Comparison of ENCODE assay signal across 8 mouse cellular contexts in genomic region chr4:108834971-108835311, GRCm38 (mm10). TPM values are rescaled to one million over a fixed set of nuclear protein-coding genes. Genes with fewer than 3 reads are reported as not detected.
DNase-seq lines count a peak whose midpoint lies in the region; ATAC-seq and TF ChIP-seq lines count a peak whose summit lies in the region.

No protein-coding gene starts in this region.

- no peak for TF ChIP-seq EP300 in ES-Bruce4 (IDR thresholded peaks at IDR 0.05; ENCODE audit: insufficient read depth, low read depth, low read length)

- H3K9ac ChIP-seq in ES-Bruce4 (ENCODE audit: low read depth, poor library complexity, severe bottlenecking) = peak overlapping the region; percentile 95
- peak overlapping the region; percentile 99 for H3K9ac ChIP-seq in embryonic facial prominence, embryonic 14.5 days (ENCODE audit: low read depth, low read length)
- H3K9ac ChIP-seq in intestine, embryonic 14.5 days (ENCODE audit: low read length) = peak overlapping the region; percentile 98

- peak overlapping the region; percentile 65 for H3K4me2 ChIP-seq in embryonic facial prominence, embryonic 14.5 days (ENCODE audit: low read depth, low read length)
- H3K4me2 ChIP-seq in intestine, embryonic 14.5 days (ENCODE audit: low read length) = peak overlapping the region; percentile 62

- under 1% methylated on average over 15 of the region's 15 CpGs for WGBS in embryonic facial prominence, embryonic 14.5 days
- WGBS in intestine, embryonic 14.5 days = 1% methylated on average over 15 of the region's 15 CpGs

- H3K9me3 ChIP-seq in ES-Bruce4 (replicated peaks; ENCODE audit: control insufficient read depth, insufficient read depth, low read length, poor library complexity, severe bottlenecking) = no peaks in the 10 kb centered on the region
- H3K9me3 ChIP-seq in embryonic facial prominence, embryonic 14.5 days (ENCODE audit: control insufficient read depth, low read length) = no peaks in the 10 kb centered on the region
- no peaks in the 10 kb centered on the region for H3K9me3 ChIP-seq in intestine, embryonic 14.5 days (ENCODE audit: control insufficient read depth, low read length)

- H3K4me3 ChIP-seq in ES-Bruce4 (ENCODE audit: low read depth, low read length) = peak overlapping the region; percentile 97
- H3K4me3 ChIP-seq in embryonic facial prominence, embryonic 14.5 days (ENCODE audit: low read depth, low read length) = peak overlapping the region; percentile 85
- H3K4me3 ChIP-seq in intestine, embryonic 14.5 days (ENCODE audit: low read depth, low read length) = peak overlapping the region; percentile 97

- peak; percentile 35 for DNase-seq in embryo, embryonic 11 days
- DNase-seq in embryo, embryonic 10.5 days (ENCODE audit: low spot score) = no peak
- DNase-seq in embryonic facial prominence, embryonic 14.5 days (ENCODE audit: low spot score) = peak; percentile 6
- DNase-seq in intestine, embryonic 14.5 days (ENCODE audit: low spot score) = peak; percentile 63
- peak; percentile 12 for DNase-seq in lung, postnatal 36 days
- peak; percentile 30 for DNase-seq in thymus, postnatal 14 days
- DNase-seq in left cerebral cortex, adult 11 months (ENCODE audit: low spot score) = no peak

- no peak for ATAC-seq in embryonic facial prominence, embryonic 14.5 days (ENCODE audit: low read depth)
- no peak for ATAC-seq in intestine, embryonic 14.5 days (replicated peaks; ENCODE audit: low FRiP score, low TSS enrichment, low read depth)

- H3K27me3 ChIP-seq in ES-Bruce4 (ENCODE audit: control insufficient read depth, insufficient read depth, low read length, poor library complexity, severe bottlenecking) = no peaks in the 10 kb centered on the region
- H3K27me3 ChIP-seq in embryonic facial prominence, embryonic 14.5 days (replicated peaks; ENCODE audit: control insufficient read depth, insufficient read depth, low read length) = no peaks in the 10 kb centered on the region
- no peaks in the 10 kb centered on the region for H3K27me3 ChIP-seq in intestine, embryonic 14.5 days (replicated peaks; ENCODE audit: control insufficient read depth, insufficient read depth, low read length)

- peak overlapping the region; percentile 97 for H3K27ac ChIP-seq in ES-Bruce4 (ENCODE audit: insufficient read depth, low read length)
- H3K27ac ChIP-seq in embryonic facial prominence, embryonic 14.5 days (replicated peaks; ENCODE audit: low read depth, low read length) = peak overlapping the region; percentile 98
- H3K27ac ChIP-seq in intestine, embryonic 14.5 days (ENCODE audit: low read depth) = peak overlapping the region; percentile 97

- peaks cover 5% of the 10 kb centered on the region; the same call in 1 of the 2 replicates for H3K36me3 ChIP-seq in ES-Bruce4 (ENCODE audit: control insufficient read depth, insufficient read depth, low read length, poor library complexity, severe bottlenecking)
- H3K36me3 ChIP-seq in embryonic facial prominence, embryonic 14.5 days (ENCODE audit: control insufficient read depth, insufficient read depth, low read length) = peaks cover 5% of the 10 kb centered on the region; the same call in 1 of the 2 replicates
- H3K36me3 ChIP-seq in intestine, embryonic 14.5 days (ENCODE audit: control insufficient read depth, insufficient read depth, low read length) = peaks cover 5% of the 10 kb centered on the region

- TF ChIP-seq CTCF in ES-Bruce4 (IDR thresholded peaks at IDR 0.05; ENCODE audit: low read depth, low read length) = no peak

- no peak for TF ChIP-seq POLR2A in ES-Bruce4 (IDR thresholded peaks at IDR 0.05; ENCODE audit: insufficient read depth, low read length)

- no peaks in the 10 kb centered on the region for H3K4me1 ChIP-seq in ES-Bruce4 (ENCODE audit: control insufficient read depth, insufficient read depth, low read length)
- peaks cover 23% of the 10 kb centered on the region for H3K4me1 ChIP-seq in embryonic facial prominence, embryonic 14.5 days (ENCODE audit: control insufficient read depth, insufficient read depth, low read length)
- H3K4me1 ChIP-seq in intestine, embryonic 14.5 days (replicated peaks; ENCODE audit: control insufficient read depth, insufficient read depth, low read length) = peaks cover 31% of the 10 kb centered on the region

RNA-seq across cellular contexts. Expression of gene Txndc12, which starts 0.5 kb away (rescaled TPM):
- polyA plus RNA-seq in ES-Bruce4 (2011; ENCODE audit: insufficient read depth, insufficient read length, low read depth, missing spikeins) = 90.6 and 99.2 TPM in 2 replicates
- 103 and 107 TPM in 2 replicates for polyA plus RNA-seq in embryonic facial prominence, embryonic 14.5 days (2014; fragmentation: Nextera tagmentation; extraction: Ambion mirVana)
- polyA plus RNA-seq in intestine, embryonic 14.5 days (2014; fragmentation: Nextera tagmentation; extraction: Ambion mirVana) = 108 and 117 TPM in 2 replicates

RNA-seq across cellular contexts. Expression of gene Btf3l4, which starts 1.5 kb away (rescaled TPM):
- polyA plus RNA-seq in ES-Bruce4 (2011; ENCODE audit: insufficient read depth, insufficient read length, low read depth, missing spikeins) = 152 and 155 TPM in 2 replicates
- polyA plus RNA-seq in embryonic facial prominence, embryonic 14.5 days (2014; fragmentation: Nextera tagmentation; extraction: Ambion mirVana) = 141 and 158 TPM in 2 replicates
- polyA plus RNA-seq in intestine, embryonic 14.5 days (2014; fragmentation: Nextera tagmentation; extraction: Ambion mirVana) = 169 and 171 TPM in 2 replicates

RNA-seq across cellular contexts. Expression of gene Kti12, which starts 12.6 kb away (rescaled TPM):
- 20.1 and 20.7 TPM in 2 replicates for polyA plus RNA-seq in ES-Bruce4 (2011; ENCODE audit: insufficient read depth, insufficient read length, low read depth, missing spikeins)
- polyA plus RNA-seq in embryonic facial prominence, embryonic 14.5 days (2014; fragmentation: Nextera tagmentation; extraction: Ambion mirVana) = 42.0 and 48.5 TPM in 2 replicates
- 58.5 and 60.5 TPM in 2 replicates for polyA plus RNA-seq in intestine, embryonic 14.5 days (2014; fragmentation: Nextera tagmentation; extraction: Ambion mirVana)

RNA-seq across cellular contexts. Expression of gene A730015C16Rik, which starts 13.5 kb away (rescaled TPM):
- not detected in 2 replicates for polyA plus RNA-seq in ES-Bruce4 (2011; ENCODE audit: insufficient read depth, insufficient read length, low read depth, missing spikeins)
- polyA plus RNA-seq in embryonic facial prominence, embryonic 14.5 days (2014; fragmentation: Nextera tagmentation; extraction: Ambion mirVana) = 0.54 and 1.1 TPM in 2 replicates
- 1.4 and 1.6 TPM in 2 replicates for polyA plus RNA-seq in intestine, embryonic 14.5 days (2014; fragmentation: Nextera tagmentation; extraction: Ambion mirVana)

RNA-seq across cellular contexts. Expression of gene Rab3b, which starts 43.9 kb away (rescaled TPM):
- 16.3 and 17.0 TPM in 2 replicates for polyA plus RNA-seq in ES-Bruce4 (2011; ENCODE audit: insufficient read depth, insufficient read length, low read depth, missing spikeins)
- 17.8 and 21.1 TPM in 2 replicates for polyA plus RNA-seq in embryonic facial prominence, embryonic 14.5 days (2014; fragmentation: Nextera tagmentation; extraction: Ambion mirVana)
- 14.5 and 16.9 TPM in 2 replicates for polyA plus RNA-seq in intestine, embryonic 14.5 days (2014; fragmentation: Nextera tagmentation; extraction: Ambion mirVana)

Comparison
In these comparisons a context has a peak if more than half of its experiments do, and no peak if none do; other contexts are left out.
1. DNase-seq: peak in embryo, embryonic 11 days (single experiment), embryonic facial prominence, embryonic 14.5 days (single experiment), intestine, embryonic 14.5 days (single experiment), lung, postnatal 36 days (single experiment) and thymus, postnatal 14 days (single experiment); none in embryo, embryonic 10.5 days (single experiment) and left cerebral cortex, adult 11 months (single experiment).
2. Peak in every context shown above with its lines, with median percentiles within 50 percentile points of each other: H3K27ac ChIP-seq, H3K4me3 ChIP-seq and H3K9ac ChIP-seq.